Mouse (Mus musculus): ENCODE measurements around the gene Plekha6. TPM values are rescaled to one million over a fixed set of nuclear protein-coding genes. Genes with fewer than 3 reads are reported as not detected.

Plekha6 gene
- total RNA-seq, 2 experiments from 2014 or later = 7.4 to 12.5 TPM

GRCm38 (mm10) chr1:133225963-133226660 lies 62.1 kb downstream of the Plekha6 start:
- DNase-seq = peak; percentile 83
- peak overlapping the region; percentile 61 for H3K4me3 ChIP-seq
- H3K27ac ChIP-seq = peak overlapping the region; percentile 89
- TF ChIP-seq CTCF (IDR thresholded peaks at IDR 0.05) = peak; percentile 69
- intact Hi-C loops (cut with DNase I) = loop anchor here (5.0 kb wide), 2 partner anchors 36 to 81 kb away; partner anchors contain the start of gene Golt1a

DNA sequence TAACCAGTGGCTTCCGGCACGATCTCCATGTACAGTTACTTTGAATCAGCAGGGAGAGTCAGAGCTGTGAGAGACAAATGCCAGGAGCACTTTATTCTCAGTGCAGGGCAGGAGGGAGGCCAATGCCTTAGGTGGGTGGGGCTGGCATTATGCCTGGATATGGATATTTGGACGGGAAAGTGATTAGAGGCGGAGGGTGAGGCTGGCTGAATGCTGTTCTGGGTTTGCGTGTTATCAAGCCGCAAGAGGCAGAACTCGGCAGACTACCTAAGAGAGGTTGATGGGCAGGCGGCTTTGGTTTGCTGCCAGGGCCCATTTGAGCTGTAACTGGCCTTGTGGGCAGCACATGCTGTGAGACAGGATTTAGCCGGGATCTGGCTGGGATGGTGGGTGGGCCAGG lies 62.9 kb downstream of the Plekha6 start:
- intact Hi-C loops (cut with DNase I) = loop anchor here (5.0 kb wide), 2 partner anchors 35 to 80 kb away; partner anchors contain the start of gene Golt1a
- DNase-seq = peak; percentile 86
- Histone ChIP-seq H3K4me3 (peak overlapping the region; percentile 61), H3K27ac (peak overlapping the region; percentile 89)
- TF ChIP-seq CTCF (IDR thresholded peaks at IDR 0.05) = no peak

DNA sequence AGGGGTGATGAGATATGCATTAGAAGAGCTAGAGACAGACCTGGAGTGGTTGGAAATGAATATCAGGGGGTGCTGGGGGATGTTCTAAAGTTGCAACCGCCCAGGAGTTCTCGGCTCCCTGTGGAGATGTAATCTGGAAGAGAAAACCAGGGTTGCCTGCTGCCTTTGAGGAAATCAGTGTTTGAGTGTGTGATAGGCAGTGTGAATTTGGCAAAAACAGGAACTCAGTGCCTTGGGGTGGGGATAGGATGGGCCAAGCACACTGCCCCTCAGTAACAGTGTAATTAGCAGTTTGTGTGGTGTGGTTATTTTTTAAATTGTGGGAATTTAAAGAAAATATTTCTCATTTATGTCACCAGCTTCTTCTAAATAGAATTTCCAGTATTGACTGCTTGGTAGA lies 63.4 kb downstream of the Plekha6 start:
- intact Hi-C loops (cut with DNase I) = loop anchor here (5.0 kb wide), 2 partner anchors 35 to 80 kb away; partner anchors contain the start of gene Golt1a
- Histone ChIP-seq H3K4me3 (peak overlapping the region; percentile 61), H3K27ac (peak overlapping the region; percentile 89)
- DNase-seq = no peak
- no peak for TF ChIP-seq CTCF (IDR thresholded peaks at IDR 0.05)

GRCm38 (mm10) chr1:133228809-133229487 lies 64.9 kb downstream of the Plekha6 start:
- intact Hi-C loops (cut with DNase I) = loop anchor here (5.0 kb wide), 2 partner anchors 33 to 78 kb away; partner anchors contain the start of gene Golt1a
- peak overlapping the region; percentile 89 for H3K27ac ChIP-seq
- no peak for TF ChIP-seq CTCF (IDR thresholded peaks at IDR 0.05)
- H3K4me3 ChIP-seq = 0 out of 2 replicates have a peak overlapping the region, but pooled peaks have one; percentile 11
- peak; percentile 57 for DNase-seq

- no peak overlapping the region for H3K4me3 ChIP-seq
- DNase-seq = peak; percentile 11
Observed at GRCm38 (mm10) chr1:133231523-133232193, 67.6 kb downstream of the Plekha6 start.

DNA sequence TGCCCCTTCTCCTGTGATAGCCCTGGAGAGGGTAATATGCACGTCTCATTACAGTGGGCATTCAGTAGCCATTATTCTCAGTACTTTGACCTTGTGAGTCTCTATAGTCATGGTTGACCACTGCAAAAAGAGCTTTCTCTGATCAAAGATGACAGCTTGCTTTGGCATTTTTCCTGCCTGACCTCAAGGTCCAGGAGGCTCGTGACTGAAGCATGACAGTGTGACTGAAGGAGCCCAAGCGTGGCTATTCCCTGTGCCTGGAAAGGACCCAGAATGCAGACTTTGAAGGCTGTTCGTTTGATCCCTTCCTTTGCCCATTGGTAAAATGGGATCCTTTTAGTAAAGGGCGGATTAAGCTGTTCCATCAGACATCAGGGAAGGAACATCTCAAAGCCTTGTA lies 71.9 kb downstream of the Plekha6 start:
- H3K4me3 ChIP-seq = no peak overlapping the region
- DNase-seq = no peak
- peak overlapping the region; percentile 93 for H3K27ac ChIP-seq
- intact Hi-C loops (cut with DNase I) = no loop called here
- no peak for TF ChIP-seq CTCF (IDR thresholded peaks at IDR 0.05)

More at GRCm38 (mm10) chr1:133231523-133232193, 67.6 kb downstream of the Plekha6 start:
- intact Hi-C loops (cut with DNase I) = no loop called here
- TF ChIP-seq CTCF (IDR thresholded peaks at IDR 0.05) = no peak
- H3K27ac ChIP-seq = peak overlapping the region; percentile 68

GRCm38 (mm10) chr1:133236693-133237440 lies 72.9 kb downstream of the Plekha6 start:
- intact Hi-C loops (cut with DNase I) = no loop called here
- DNase-seq = peak; percentile 88
- H3K4me3 ChIP-seq = peak overlapping the region; percentile 45
- peak overlapping the region; percentile 93 for H3K27ac ChIP-seq
- no peak for TF ChIP-seq CTCF (IDR thresholded peaks at IDR 0.05)

DNA sequence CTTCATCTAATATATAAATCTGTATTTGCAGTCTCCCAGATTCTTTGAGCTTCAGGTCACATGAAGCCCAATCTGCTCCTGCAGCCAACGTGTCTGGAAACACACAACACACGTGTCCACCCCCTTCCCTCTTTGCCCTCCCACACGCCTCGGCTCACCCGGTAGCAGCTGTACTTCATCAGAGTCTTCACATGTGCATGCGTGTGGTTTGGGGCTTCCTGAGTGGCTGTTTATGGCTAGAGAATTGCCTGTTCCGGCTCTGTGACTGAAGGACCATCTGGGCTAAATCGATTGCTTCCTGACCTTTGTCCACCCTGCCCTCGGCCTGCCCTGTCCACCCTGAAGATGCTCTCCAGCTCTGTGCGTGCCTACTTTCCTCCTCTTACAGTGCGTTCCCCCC lies 73.7 kb downstream of the Plekha6 start:
- Histone ChIP-seq H3K27ac (peak overlapping the region; percentile 93), H3K4me3 (peak overlapping the region; percentile 45)
- DNase-seq = peak; percentile 59
- intact Hi-C loops (cut with DNase I) = no loop called here
- no peak for TF ChIP-seq CTCF (IDR thresholded peaks at IDR 0.05)

GRCm38 (mm10) chr1:133239121-133239812 lies 75.3 kb downstream of the Plekha6 start:
- TF ChIP-seq CTCF (IDR thresholded peaks at IDR 0.05) = no peak
- intact Hi-C loops (cut with DNase I) = no loop called here
- peak; percentile 74 for DNase-seq
- peak overlapping the region; percentile 93 for H3K27ac ChIP-seq
- peak overlapping the region; percentile 13 for H3K4me3 ChIP-seq

GRCm38 (mm10) chr1:133239813-133240160 lies 75.8 kb downstream of the Plekha6 start:
- H3K27ac ChIP-seq = peak overlapping the region; percentile 93
- no peak overlapping the region for H3K4me3 ChIP-seq
- intact Hi-C loops (cut with DNase I) = no loop called here
- no peak for TF ChIP-seq CTCF (IDR thresholded peaks at IDR 0.05)
- no peak for DNase-seq

GRCm38 (mm10) chr1:133240881-133241280 lies 76.9 kb downstream of the Plekha6 start:
- DNase-seq = peak; percentile 73
- H3K4me3 ChIP-seq = peak overlapping the region; percentile 60
- no peak for TF ChIP-seq CTCF (IDR thresholded peaks at IDR 0.05)
- H3K27ac ChIP-seq = peak overlapping the region; percentile 80
- intact Hi-C loops (cut with DNase I) = no loop called here

Measured in gastrocnemius, adult 2 months (tissue).